Mouse (Mus musculus): ENCODE measurements around the gene 3110082I17Rik. TPM values are rescaled to one million over a fixed set of nuclear protein-coding genes. Genes with fewer than 3 reads are reported as not detected.
A peak's percentile ranks its signal among the peaks of the same experiment; 100 is the strongest.

3110082I17Rik gene
- polyA plus RNA-seq, 1 experiment from 2014 or later = 10.5 TPM

DNA sequence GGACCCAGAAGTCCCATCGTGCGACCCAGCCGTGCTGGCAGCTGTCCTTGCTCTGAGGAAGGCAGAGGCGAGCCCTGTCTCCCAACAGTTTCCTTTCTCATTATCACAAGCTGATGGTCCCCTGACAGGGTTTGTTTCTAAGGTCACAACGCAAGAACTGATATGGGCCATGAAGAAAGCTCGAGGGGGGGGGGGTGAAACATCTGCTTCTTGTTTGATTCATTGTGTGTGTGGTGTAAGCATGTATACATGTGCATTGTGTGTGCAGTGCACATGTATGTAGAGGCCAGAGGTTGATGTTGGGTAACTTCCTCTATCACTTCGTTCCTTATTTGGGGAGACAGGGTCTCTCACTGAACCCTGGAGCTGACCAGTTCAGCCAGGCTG, 132.7 kb downstream of the 3110082I17Rik start:
- Histone ChIP-seq H3K4me2 (ENCODE audit: low read depth, low read length) (no peak overlapping the region), H3K36me3 (ENCODE audit: control insufficient read depth, insufficient read depth) (no peaks in the 10 kb centered on the region), H3K4me1 (ENCODE audit: control insufficient read depth, low read depth, low read length) (peaks cover 20% of the 10 kb centered on the region), H3K9ac (ENCODE audit: low read depth, low read length) (no peak overlapping the region), H3K9me3 (replicated peaks; ENCODE audit: control insufficient read depth, low read length) (no peaks in the 10 kb centered on the region), H3K27me3 (ENCODE audit: control insufficient read depth, insufficient read depth, low read depth, low read length) (peaks cover 16% of the 10 kb centered on the region), H3K4me3 (ENCODE audit: low read depth, low read length) (no peak overlapping the region), H3K27ac (ENCODE audit: low read length) (peak overlapping the region; percentile 54; the same call in 1 of the 2 replicates)
- WGBS (ENCODE audit: insufficient replicate concordance) = 23% methylated on average over 7 of the region's 7 CpGs
- no peak for ATAC-seq (ENCODE audit: low read depth)

DNA sequence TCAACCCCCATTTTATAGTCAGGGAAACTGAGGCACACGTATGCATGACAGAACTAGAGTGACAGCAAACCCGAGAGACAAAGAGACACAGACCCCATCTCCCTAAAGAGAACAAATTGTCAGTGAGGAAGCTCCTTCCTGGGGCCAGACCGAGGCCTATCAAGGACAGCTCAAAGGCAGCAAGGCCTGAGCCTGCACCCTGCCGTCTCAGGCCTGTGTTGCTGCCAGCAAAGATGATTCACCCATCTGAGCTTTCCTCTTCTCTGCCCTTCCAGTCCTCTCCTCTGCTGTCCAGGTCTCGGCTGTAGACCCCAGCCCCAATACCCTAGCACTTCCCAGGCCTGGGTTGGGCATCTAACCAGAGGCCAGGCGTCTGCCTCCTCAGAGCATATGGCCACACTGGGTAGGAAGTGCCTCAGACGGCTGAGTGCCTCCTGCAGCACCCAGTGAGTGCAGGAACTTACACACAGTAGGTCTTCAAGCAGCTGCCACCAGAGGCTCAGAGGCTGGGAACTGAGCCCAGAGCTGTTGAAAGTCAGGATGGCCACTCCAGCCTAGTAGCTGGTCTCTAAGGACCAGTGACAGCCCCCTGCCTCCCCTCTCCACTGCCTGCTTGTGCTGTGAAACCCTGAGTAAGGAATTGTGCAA, 133.2 kb downstream of the 3110082I17Rik start:
- H3K4me3 ChIP-seq (ENCODE audit: low read depth, low read length) = no peak overlapping the region
- H3K36me3 ChIP-seq (ENCODE audit: control insufficient read depth, insufficient read depth) = no peaks in the 10 kb centered on the region
- no peak overlapping the region for H3K9ac ChIP-seq (ENCODE audit: low read depth, low read length)
- 56% methylated on average over 7 of the region's 7 CpGs for WGBS (ENCODE audit: insufficient replicate concordance)
- peaks cover 16% of the 10 kb centered on the region for H3K27me3 ChIP-seq (ENCODE audit: control insufficient read depth, insufficient read depth, low read depth, low read length)
- H3K27ac ChIP-seq (ENCODE audit: low read length) = peak overlapping the region; percentile 54; the same call in 1 of the 2 replicates
- no peak for ATAC-seq (ENCODE audit: low read depth)
- H3K4me2 ChIP-seq (ENCODE audit: low read depth, low read length) = no peak overlapping the region
- peaks cover 20% of the 10 kb centered on the region for H3K4me1 ChIP-seq (ENCODE audit: control insufficient read depth, low read depth, low read length)
- H3K9me3 ChIP-seq (replicated peaks; ENCODE audit: control insufficient read depth, low read length) = no peaks in the 10 kb centered on the region

DNA sequence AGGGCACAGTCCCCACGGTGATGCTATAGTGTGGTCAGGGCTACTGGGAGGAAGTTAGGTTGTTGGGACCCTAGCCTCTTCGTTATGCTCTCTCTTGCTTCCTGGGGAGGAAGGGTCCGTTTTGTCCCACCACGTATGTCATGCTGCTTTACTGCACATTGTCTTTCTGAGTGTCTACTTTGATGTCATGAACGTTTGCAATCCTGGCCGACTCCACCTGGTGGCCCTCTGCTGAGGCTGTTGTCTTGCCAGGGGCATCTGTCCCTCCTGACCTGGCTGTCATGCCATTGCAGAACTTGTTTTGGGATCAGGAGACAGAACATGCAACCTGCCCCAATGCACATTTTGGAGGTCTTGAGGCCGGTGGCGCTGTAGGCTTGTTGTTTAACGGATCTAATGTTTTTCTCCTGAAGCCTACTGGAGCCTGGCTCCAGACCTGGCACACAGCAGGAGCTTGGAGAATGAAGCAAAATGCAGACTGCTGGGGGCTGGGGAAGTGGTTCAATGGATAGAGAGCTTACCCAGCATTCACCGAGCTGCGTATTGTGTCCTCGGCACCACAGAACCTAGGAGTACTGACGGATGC, 134.1 kb downstream of the 3110082I17Rik start:
- H3K4me2 ChIP-seq (ENCODE audit: low read depth, low read length) = no peak overlapping the region

DNA sequence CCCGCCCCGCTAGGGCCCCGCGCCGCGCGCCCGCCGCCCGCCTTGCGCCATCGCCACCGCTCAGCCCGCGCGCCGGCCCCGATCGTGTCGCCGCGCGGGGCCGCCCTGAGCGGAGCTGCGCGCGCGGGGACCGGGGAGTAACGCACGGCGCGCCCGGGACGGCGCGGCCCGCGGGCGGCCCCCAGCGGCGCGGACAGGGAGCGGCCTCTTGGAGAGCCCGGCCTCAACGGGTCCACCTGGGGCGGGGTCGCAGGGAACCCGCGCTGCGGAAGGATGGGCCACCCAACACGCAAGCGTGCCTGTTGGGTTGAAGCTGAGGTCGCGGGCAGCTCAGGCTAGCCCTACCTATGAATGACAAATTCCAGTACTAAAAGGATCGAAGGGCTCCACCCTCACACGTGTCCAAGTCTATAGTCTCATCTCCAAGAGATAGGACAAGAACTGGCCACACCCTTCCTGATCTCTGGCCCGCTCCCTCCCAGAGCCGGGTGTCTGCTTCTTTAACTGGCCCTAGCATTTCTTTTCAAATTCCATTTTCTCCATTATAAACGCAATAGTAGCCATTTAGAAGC, 134.8 kb downstream of the 3110082I17Rik start, which contains the start of gene Adap1:
Adap1 (minus strand) TSS at position 228 of the 572 bp plus-strand sequence.
- Histone ChIP-seq H3K4me1 (ENCODE audit: control insufficient read depth, low read depth, low read length) (peaks cover 17% of the 10 kb centered on the region), H3K4me2 (ENCODE audit: low read depth, low read length) (peak within 1 kb of the TSS; percentile 76), H3K9ac (ENCODE audit: low read depth, low read length) (peak within 1 kb of the TSS; percentile 66), H3K27ac (ENCODE audit: low read length) (peak within 1 kb of the TSS; percentile 60), H3K4me3 (ENCODE audit: low read depth, low read length) (peak within 1 kb of the TSS; percentile 63), H3K36me3 (ENCODE audit: control insufficient read depth, insufficient read depth) (no peaks in the 10 kb centered on the region), H3K27me3 (ENCODE audit: control insufficient read depth, insufficient read depth, low read depth, low read length) (peaks cover 16% of the 10 kb centered on the region), H3K9me3 (replicated peaks; ENCODE audit: control insufficient read depth, low read length) (no peaks in the 10 kb centered on the region)
- ATAC-seq (ENCODE audit: low read depth) = peak; percentile 77
- under 1% methylated on average over 55 of the region's 61 CpGs for WGBS (ENCODE audit: insufficient replicate concordance)

More for the DNA sequence above, 134.1 kb downstream of the 3110082I17Rik start:
- Histone ChIP-seq H3K9me3 (replicated peaks; ENCODE audit: control insufficient read depth, low read length) (no peaks in the 10 kb centered on the region), H3K27ac (ENCODE audit: low read length) (no peak overlapping the region), H3K27me3 (ENCODE audit: control insufficient read depth, insufficient read depth, low read depth, low read length) (peaks cover 16% of the 10 kb centered on the region), H3K4me1 (ENCODE audit: control insufficient read depth, low read depth, low read length) (peaks cover 17% of the 10 kb centered on the region), H3K36me3 (ENCODE audit: control insufficient read depth, insufficient read depth) (no peaks in the 10 kb centered on the region), H3K9ac (ENCODE audit: low read depth, low read length) (no peak overlapping the region), H3K4me3 (ENCODE audit: low read depth, low read length) (no peak overlapping the region)
- ATAC-seq (ENCODE audit: low read depth) = no peak
- WGBS (ENCODE audit: insufficient replicate concordance) = 53% methylated on average over 13 of the region's 13 CpGs

DNA sequence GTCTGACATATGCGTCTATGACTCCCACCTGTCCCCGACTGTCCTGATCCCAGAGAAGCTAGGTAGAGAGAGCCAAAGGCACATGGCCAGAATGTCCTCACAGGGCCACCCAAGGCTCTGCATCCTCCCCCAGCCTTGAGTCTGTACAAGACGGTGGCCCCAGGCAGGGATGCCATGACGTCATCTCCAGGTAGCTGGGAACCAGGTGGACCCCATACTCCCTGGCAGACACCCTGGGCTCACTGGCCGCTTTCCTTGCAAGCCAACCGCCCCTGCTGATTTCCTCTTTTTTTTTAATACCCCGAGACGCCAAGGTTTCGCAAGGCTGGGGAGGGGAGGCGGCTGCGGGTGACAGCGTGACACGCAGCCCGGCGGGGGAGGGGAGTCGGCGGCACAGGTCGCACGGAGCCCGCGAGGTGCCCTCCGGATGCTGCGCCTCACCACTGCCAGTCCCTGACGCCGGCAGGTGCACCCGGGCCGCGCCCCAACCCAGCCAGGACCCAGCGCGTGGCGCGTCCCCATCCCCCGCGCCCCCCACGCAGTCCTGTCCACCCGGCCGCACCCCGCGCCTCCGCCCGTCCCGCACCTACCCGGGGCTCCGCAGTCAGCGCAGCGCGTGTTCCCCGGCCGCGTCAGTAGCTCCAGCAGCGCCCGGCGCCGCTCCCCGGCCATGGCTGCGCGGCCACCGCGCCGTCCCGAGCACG, 135.5 kb downstream of the 3110082I17Rik start:
- peak overlapping the region; percentile 60 for H3K27ac ChIP-seq (ENCODE audit: low read length)
- ATAC-seq (ENCODE audit: low read depth) = peak; percentile 30
- H3K4me1 ChIP-seq (ENCODE audit: control insufficient read depth, low read depth, low read length) = peaks cover 17% of the 10 kb centered on the region
- H3K9ac ChIP-seq (ENCODE audit: low read depth, low read length) = peak overlapping the region; percentile 66
- WGBS (ENCODE audit: insufficient replicate concordance) = under 1% methylated on average over 43 of the region's 62 CpGs
- peak overlapping the region; percentile 76 for H3K4me2 ChIP-seq (ENCODE audit: low read depth, low read length)
- no peaks in the 10 kb centered on the region for H3K36me3 ChIP-seq (ENCODE audit: control insufficient read depth, insufficient read depth)
- H3K27me3 ChIP-seq (ENCODE audit: control insufficient read depth, insufficient read depth, low read depth, low read length) = peaks cover 16% of the 10 kb centered on the region
- H3K9me3 ChIP-seq (replicated peaks; ENCODE audit: control insufficient read depth, low read length) = no peaks in the 10 kb centered on the region
- peak overlapping the region; percentile 63 for H3K4me3 ChIP-seq (ENCODE audit: low read depth, low read length)

DNA sequence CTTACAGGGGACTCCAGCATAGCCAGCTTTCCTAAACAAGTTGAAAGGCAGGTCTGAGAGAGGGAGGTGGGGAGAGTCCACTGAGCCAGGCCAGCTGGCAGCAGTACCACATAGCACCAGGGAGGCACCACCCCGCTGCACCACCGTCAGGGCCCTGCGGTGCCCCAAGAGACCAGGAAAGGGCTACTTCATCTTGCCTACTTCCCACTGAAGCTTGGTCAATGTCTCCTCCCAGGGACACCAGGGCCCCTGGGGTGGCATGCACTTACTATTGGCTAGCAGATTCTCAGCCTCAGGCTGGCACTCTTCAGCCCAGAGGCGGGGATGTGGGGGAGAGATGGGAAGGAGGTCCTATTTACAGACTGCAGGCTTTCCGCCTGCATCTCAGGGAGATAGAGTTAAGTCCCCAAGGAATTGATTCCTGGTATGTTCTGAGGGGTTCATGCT, 136.3 kb downstream of the 3110082I17Rik start:
- no peak for ATAC-seq (ENCODE audit: low read depth)
- Histone ChIP-seq H3K4me1 (ENCODE audit: control insufficient read depth, low read depth, low read length) (peaks cover 17% of the 10 kb centered on the region), H3K27ac (ENCODE audit: low read length) (peak overlapping the region; percentile 51), H3K9me3 (replicated peaks; ENCODE audit: control insufficient read depth, low read length) (no peaks in the 10 kb centered on the region), H3K27me3 (ENCODE audit: control insufficient read depth, insufficient read depth, low read depth, low read length) (peaks cover 16% of the 10 kb centered on the region), H3K36me3 (ENCODE audit: control insufficient read depth, insufficient read depth) (no peaks in the 10 kb centered on the region), H3K4me2 (ENCODE audit: low read depth, low read length) (peak overlapping the region; percentile 76), H3K9ac (ENCODE audit: low read depth, low read length) (no peak overlapping the region), H3K4me3 (ENCODE audit: low read depth, low read length) (peak overlapping the region; percentile 63)
- 36% methylated on average over 5 of the region's 5 CpGs for WGBS (ENCODE audit: insufficient replicate concordance)

DNA sequence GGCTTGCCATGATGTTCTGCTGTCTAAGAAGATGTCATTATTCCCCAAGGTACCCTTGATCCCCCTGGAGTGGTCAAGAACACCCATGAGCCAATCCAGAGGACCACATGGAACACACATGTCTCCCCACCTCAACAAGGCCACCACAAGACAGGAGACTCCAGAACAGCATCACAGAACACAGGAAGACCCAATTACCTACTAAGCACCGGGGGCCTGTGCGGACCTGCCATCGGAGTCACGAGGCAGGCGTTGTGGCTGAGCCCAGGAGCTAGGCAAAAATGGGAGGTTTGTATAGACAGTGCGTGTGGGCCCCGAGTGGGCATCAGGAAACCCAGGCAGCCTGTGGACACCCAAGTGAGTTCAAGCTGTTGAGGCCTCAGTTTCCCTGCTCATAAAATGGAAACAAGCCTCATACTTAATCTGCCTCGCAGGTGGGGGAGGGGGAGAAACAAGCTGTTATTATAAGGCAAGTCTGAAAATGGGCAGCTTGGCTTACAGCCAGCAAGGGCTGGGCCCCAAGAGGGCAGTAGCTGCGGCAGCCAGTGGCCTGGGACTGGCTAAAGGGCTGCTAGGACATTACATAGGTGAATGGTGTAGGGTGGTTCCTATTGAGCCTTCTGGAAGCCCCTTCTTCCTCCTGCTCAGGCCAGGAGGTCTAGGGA, 136.9 kb downstream of the 3110082I17Rik start:
- Histone ChIP-seq H3K27ac (ENCODE audit: low read length) (no peak overlapping the region), H3K9me3 (replicated peaks; ENCODE audit: control insufficient read depth, low read length) (no peaks in the 10 kb centered on the region), H3K4me1 (ENCODE audit: control insufficient read depth, low read depth, low read length) (peaks cover 17% of the 10 kb centered on the region), H3K4me2 (ENCODE audit: low read depth, low read length) (no peak overlapping the region), H3K27me3 (ENCODE audit: control insufficient read depth, insufficient read depth, low read depth, low read length) (peaks cover 16% of the 10 kb centered on the region), H3K4me3 (ENCODE audit: low read depth, low read length) (no peak overlapping the region), H3K36me3 (ENCODE audit: control insufficient read depth, insufficient read depth) (no peaks in the 10 kb centered on the region), H3K9ac (ENCODE audit: low read depth, low read length) (no peak overlapping the region)
- 67% methylated on average over 9 of the region's 9 CpGs for WGBS (ENCODE audit: insufficient replicate concordance)
- no peak for ATAC-seq (ENCODE audit: low read depth)

DNA sequence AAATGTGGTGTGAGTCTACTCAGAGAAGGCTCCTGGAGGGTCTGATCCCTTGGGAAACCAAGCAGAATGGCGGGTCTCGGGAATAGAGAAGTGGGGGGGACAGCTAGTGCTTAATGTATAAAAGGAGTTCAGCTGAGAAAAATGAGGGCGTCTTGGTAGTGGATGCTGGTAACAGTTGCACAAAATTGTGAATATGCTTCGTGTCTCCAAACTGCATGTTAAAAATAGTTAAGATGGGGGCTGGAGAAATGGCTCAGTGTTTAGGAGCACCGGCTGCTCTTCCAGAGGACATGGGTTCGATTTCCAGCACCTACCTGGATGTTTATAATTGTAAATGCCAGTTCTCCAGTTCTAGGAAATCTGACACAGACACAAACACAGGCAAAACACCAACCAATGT, 139.0 kb downstream of the 3110082I17Rik start:
- no peak for ATAC-seq (ENCODE audit: low read depth)
- H3K4me3 ChIP-seq (ENCODE audit: low read depth, low read length) = no peak overlapping the region
- peaks cover 16% of the 10 kb centered on the region for H3K27me3 ChIP-seq (ENCODE audit: control insufficient read depth, insufficient read depth, low read depth, low read length)
- H3K9me3 ChIP-seq (replicated peaks; ENCODE audit: control insufficient read depth, low read length) = no peaks in the 10 kb centered on the region
- H3K27ac ChIP-seq (ENCODE audit: low read length) = no peak overlapping the region
- WGBS (ENCODE audit: insufficient replicate concordance) = 61% methylated on average over 6 of the region's 6 CpGs
- peaks cover 15% of the 10 kb centered on the region for H3K4me1 ChIP-seq (ENCODE audit: control insufficient read depth, low read depth, low read length)
- H3K36me3 ChIP-seq (ENCODE audit: control insufficient read depth, insufficient read depth) = no peaks in the 10 kb centered on the region
- no peak overlapping the region for H3K4me2 ChIP-seq (ENCODE audit: low read depth, low read length)
- H3K9ac ChIP-seq (ENCODE audit: low read depth, low read length) = no peak overlapping the region
